Mouse (Mus musculus): ENCODE results near the gene Bet1l.
A peak's percentile ranks its signal among the peaks of the same experiment; 100 is the strongest.
"Not testable (repeated sequence)": the region's sequence is repeated elsewhere in the genome, so short reads cannot be mapped to it uniquely, and the experiment has no call there.

The Bet1l gene

GRCm38 (mm10) chr7:140857550-140858505 lies at the start of gene Bet1l:
TSS of gene Bet1l (minus strand) at chr7:140857577.
- no peak for DNase-seq (ENCODE audit: low spot score)

DNA sequence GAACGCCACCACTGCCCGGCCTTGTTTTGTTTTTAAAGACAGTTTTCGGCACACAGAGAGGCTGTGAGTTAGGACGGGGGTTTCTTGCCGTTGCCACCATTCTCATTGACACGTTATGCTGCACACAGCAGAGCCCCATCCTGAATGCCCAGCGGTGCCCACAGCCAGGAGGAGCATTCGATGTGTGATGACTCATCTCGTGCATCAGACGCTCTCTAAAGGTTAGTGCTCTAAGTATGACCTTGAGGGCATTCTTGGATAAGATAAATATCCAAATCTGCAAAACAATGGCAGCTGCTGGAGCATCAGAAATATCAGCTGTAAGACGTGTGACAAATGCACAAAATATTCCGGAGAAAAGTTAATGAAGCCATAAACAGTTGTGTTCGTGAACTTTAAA lies 49.8 kb upstream of the Bet1l start:
- no peak for DNase-seq (ENCODE audit: low spot score)

DNA sequence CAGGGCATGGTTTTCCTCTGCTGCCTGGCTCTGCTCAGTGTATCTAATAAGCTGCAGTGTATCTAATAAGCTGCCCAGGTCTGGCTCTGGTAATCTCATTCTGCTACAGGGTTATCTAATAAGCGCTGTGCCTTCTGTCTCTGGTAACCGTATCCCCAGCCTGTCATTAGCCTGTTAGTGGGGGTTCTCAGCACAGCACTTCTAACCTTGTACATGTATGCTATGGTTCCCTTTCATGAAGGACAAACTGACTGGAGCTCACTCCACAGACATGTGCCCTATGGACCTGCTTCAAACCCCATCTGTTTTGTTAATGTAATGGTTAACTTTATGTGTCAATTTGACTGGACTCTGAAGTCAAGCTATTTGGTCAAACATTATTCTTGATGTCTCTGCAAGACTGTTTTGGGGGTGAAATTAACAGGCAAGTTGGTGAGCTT lies 48.3 kb upstream of the Bet1l start:
- no peak for DNase-seq (ENCODE audit: low spot score)

GRCm38 (mm10) chr7:140903212-140903611 lies 45.8 kb upstream of the Bet1l start:
- DNase-seq (ENCODE audit: low spot score) = peak; percentile 79

GRCm38 (mm10) chr7:140902036-140902875 lies 44.9 kb upstream of the Bet1l start:
- DNase-seq (ENCODE audit: low spot score) = no peak

DNA sequence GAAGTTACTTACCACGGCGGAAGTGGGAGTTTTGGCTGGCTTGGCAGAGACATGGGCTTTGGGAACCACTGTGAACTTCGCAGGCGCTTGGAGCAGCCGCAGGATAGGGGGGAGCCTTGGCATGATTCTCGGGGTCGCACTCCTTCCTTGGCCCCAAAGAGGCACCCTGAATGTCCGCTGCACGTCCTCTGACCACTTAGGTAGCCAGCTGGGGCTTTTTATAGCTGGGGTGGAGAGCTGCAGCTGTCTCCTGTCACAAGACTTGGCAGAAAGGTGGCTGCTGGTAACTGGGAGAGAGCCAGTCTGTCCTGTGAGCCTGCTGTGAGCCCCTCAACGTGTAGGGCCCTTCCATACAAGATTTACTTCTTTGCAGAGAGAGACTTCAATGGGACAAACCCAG lies 42.8 kb upstream of the Bet1l start, which contains the start of gene Cox8b:
Cox8b (minus strand) TSS at position 227 of the 400 bp plus-strand sequence.
- no peak for DNase-seq (ENCODE audit: low spot score)

DNA sequence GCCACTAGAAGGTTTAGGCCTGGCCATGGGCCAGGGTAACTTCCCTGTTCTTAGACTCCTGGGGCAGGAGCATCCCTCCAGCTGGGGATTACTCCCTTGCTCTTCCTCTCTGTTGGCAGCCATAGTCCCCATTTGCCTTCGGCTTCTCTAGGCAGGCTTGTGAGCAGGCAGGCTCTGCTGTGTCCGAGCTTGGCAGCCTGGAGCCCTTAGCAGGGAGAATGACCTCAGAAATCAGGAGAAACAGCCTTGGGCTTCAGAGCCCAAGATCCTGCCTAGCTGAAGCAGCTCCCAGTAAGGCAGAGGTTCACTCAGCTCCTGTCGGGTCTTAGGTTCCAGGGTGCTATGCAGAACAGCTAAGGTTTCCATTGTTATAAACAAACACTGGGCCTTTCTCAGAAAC lies 41.7 kb upstream of the Bet1l start:
- DNase-seq (ENCODE audit: low spot score) = no peak

DNA sequence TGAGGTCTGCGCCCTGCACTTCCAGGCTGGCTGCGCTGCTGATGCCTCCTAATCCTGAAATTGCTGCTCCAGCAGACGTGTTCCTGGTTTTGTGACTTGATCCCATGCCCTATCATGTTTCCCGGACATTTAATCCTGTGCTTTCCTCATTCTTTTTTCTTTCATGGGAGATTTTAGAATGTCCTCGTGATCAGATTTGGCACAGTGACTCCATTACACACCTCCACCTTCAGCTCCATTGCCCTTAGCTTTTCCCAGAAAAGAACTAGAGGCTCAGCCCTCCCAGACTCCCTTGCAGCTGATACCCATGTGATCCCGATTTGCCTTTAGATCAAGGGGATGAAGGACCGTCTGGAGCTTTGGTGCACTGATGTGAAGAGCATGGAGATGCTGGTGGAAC lies 40.5 kb upstream of the Bet1l start:
- DNase-seq (ENCODE audit: low spot score) = no peak

DNA sequence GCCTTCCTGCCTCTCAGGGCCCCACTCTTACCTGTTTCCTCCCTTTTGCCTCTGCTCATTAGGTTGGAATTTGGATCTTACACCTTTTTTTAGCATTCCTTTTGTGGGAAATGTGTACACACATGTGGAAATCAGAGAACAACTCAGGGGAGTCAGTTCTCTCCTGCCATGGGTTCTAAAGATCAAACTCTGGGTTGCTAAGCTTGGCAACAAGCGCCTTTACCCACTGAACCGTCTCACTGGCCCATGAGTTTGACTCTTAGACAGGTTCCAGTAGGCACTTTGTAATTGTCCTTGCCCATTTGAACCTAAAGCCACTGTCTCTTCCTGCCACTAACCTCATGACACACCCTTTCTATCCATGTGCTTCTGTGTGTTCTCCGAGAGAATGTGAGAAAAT lies 37.2 kb upstream of the Bet1l start:
- no peak for DNase-seq (ENCODE audit: low spot score)

DNA sequence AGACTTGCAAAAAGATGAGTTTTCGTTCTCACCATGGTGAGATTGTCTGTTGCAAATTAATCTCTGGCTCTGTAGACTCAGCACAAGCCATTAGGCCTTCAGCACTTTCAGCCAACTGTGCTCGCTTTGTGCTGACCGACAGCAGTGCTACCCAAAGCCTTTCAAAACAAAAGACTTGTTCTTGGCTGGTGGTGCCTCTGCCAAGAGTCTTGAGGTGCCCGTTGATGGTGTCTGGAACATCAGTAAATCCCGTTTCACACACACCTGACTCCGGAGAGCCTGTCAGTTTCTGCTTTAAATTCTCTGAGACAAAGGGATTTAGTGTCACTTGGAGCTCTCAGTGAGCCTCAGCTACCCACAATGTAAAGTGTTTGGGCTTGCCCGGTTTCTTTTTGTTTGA lies 36.7 kb upstream of the Bet1l start:
- no peak for DNase-seq (ENCODE audit: low spot score)

DNA sequence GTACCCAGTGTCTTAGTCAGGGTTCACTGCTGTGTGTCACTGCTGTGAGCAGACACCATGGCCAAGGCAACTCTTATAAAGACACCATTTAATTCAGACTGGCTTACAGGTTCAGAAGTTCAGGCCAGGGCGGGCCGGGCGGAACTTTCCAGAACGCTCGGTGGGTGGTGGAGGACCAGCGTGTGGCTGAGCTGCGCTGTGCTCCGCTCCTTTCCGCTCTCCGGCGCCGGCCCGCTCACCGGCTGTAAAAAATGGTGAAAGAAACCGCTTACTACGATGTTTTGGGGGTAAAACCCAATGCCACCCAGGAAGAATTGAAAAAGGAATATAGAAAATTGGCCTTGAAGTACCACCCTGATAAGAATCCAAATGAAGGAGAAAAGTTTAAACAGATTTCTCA lies 33.3 kb upstream of the Bet1l start:
- DNase-seq (ENCODE audit: low spot score) = not testable (repeated sequence)

GRCm38 (mm10) chr7:140882469-140882803 lies 25.1 kb upstream of the Bet1l start:
- no peak for DNase-seq (ENCODE audit: low spot score)

DNA sequence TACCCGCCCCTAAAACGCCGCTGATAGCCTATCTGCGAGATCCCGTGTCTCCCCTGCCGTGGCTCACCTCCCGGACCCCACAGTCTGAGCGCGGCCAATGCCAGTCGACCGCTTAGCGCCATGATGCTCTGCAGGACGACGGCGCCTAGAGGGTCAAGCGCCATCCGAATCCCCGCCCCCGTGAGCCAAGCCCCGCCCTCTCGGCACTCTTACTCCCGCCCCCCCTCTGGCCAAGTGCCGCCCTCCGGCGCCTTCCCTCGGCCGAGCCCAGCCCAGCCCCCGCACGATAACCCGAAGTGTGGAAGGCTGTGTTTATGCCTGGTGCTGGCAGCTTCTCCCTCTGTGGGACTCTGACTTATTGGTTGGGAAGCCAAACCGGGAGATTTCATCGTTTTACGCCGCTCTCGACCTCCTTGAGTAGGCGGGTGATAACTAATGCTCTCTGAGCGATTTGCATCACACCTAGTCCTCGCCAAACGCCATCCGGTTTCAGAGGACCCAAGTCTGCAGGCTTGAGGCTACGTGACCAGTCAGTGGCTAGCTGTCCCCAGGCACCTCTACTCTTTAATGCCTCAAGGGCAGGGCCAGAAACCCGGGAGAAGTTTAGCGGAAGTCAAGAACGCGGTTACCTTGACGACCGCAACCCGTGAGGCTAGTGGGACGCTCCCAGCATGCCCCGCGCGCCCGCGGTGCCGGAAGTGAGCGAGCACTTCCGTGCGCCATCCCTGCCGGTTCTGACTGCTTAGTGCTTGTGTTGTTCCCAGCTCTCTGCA lies 24.5 kb upstream of the Bet1l start, which contains the start of the genes Psmd13 and Sirt3:
Psmd13 (plus strand) TSS at position 273 of the 773 bp plus-strand sequence.
Sirt3 (minus strand) TSS at position 614 of the 773 bp plus-strand sequence.
- DNase-seq (ENCODE audit: low spot score) = peak; percentile 95

DNA sequence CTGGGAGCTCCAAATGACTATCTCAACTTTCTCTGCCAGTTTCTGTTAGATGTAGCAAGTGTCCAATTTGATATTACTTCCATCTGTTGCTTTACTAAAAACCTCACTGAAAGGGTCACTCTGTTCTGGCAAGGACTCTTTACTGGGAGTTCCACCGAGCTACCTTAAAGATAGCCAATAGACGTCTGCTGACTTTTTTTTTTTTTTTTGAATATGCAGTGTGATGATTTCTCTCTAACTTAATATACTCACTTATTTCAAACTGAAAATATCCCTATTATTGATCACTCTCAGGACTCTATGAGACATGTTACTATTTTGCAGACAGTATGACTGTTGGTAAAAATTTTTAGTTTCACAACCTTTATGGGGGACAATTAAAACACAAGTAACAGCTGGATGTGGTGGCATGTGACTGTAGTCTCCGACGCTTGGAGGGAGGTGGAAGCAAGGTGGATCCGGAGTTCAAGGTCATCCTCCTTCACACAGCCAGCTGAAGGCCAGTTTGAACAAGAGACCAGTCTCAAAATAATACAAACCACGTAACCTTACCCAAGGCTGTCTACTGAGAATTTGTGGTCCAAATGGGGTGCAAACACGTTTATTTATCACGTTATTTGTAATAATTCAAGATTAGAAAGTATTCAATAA lies 23.6 kb upstream of the Bet1l start:
- no peak for DNase-seq (ENCODE audit: low spot score)

DNA sequence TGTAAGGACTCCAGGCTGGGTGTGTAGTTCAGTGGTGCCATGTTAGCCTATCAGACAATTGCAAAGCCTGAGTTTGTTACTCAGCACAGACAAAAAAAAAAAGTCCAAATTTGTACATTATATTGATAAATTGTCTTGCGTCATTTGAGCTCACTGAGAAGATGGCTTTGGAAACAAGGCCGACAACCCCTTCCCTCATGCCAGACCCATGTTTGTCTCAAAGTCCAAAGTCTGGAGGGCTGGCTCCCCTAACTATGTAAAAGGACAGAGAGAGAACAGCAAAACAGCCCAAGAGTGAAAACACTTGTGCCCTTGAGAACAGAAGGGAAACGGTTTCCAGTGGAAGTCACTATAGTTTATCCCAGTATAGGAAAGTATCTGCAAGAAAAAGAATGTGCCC lies 23.0 kb upstream of the Bet1l start:
- no peak for DNase-seq (ENCODE audit: low spot score)

DNA sequence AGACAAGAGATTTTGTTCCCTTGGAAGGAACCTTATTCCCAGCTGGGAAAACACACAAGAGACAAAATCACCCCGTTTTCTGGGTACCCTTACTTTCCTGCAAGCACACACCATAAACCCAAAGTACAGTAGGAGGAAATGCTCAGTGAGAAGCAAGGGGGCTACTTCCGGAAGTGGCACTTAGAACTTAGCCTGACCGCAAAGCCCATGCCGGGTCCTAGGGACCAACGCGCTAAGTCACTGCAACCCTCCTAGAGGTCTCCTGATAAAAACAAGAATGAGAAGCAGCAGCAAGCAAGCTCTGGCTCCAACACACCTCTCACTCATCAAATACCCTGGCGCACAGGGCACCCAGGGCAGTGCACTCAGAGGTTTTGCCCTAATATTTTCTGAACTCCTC lies 22.0 kb upstream of the Bet1l start:
- DNase-seq (ENCODE audit: low spot score) = no peak

DNA sequence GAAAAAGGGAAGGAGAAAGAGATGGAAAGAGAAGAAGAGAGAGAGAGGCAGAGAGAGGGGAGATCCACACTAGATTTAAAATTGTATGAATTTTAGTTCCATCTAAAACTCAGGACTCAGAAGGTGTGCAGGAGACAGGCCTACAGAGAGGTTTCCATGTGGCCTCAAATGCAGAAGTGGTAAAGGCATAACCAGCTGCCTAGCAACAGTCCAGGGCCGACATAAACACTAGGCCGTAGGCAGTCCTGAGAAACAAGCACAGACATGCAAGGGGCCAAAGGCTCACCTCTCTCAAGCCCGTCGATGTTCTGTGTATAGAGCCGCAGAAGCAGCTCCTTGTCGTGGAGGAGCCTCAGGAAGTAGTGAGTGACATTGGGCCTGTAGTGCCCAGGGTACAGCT lies 20.0 kb upstream of the Bet1l start:
- no peak for DNase-seq (ENCODE audit: low spot score)

GRCm38 (mm10) chr7:140874224-140874623 lies 16.8 kb upstream of the Bet1l start:
- DNase-seq (ENCODE audit: low spot score) = no peak

DNA sequence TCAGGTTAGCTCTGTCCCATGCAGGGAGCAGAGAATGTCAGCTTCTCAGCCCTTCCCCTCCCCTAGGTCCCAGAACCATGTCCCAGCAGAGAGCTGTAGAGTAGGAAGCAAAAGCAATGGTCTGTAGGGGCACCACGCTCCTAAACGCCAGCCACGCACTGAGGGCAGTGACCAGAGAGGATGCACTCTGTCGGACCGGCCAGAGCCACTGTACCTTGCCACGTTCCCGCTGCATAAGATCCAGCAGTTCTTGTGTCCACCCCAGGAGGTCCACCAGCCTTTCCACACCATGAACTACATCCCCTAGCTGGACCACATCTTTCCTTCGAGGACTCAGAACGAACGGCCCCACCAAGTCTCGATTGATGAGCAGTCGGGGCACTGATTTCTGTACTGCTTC lies 7.4 kb upstream of the Bet1l start:
- DNase-seq (ENCODE audit: low spot score) = no peak

DNA sequence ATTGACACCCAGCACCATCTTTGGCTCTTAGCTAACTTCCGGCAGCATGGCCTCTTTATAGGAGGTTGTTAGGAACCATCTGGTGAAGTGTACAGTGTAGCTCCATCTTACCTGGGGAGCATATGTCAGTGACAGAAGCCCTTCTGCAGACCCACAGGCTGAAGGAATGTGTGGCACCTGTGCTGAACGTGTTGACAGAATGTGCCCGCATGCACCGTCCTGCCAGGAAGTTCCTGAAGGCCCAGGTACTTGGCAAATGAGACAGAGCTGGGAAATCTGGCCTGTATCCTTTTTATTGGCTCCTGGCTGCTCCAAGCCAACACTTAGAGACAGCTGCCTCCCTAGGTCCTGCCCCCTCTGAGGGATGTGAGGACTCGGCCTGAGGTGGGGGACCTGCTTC lies 3.4 kb upstream of the Bet1l start:
- no peak for DNase-seq (ENCODE audit: low spot score)

DNA sequence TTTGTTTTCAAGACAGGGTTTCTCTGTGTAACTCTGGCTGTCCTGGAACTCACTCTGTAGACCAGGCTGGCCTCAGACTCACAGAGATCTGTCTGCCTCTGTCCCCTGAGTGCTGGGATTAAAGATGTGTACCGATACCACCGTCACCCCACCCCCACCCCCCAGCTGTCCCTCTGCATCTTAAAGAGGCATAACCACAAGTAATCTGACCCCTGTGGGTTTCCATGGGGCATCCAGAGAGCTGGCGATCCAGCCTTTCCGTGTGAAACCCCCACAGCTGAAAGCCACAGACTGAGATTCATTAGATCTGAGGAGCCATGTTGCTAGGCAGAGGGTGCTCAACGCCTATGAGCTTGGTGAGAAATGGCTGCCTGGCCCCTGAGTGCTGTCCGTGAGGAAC lies 2.6 kb upstream of the Bet1l start:
- no peak for DNase-seq (ENCODE audit: low spot score)

DNA sequence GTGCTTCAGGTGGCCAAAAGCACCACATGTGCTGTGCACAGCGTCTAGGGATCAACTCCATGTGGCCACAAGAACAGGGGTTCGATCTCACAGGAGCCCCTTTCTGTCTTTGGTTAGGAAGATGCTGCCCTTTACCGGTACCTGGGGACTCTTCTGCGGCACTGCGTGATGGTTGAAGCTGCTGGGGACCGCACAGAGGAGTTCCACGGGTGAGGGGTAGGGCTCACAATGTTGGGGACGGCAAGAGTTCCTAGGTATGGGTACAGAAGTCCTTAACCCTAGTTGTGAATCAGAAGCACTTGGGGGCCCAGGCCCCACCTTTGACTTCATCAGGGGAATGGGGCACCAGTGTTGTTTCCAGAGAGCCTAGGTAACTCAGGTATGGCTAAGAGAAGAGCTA lies 1.4 kb upstream of the Bet1l start:
- DNase-seq (ENCODE audit: low spot score) = no peak
